Mouse (Mus musculus) forebrain, embryonic 14.5 days (tissue): ENCODE results near the gene Usp18. TPM values are rescaled to one million over a fixed set of nuclear protein-coding genes. Genes with fewer than 3 reads are reported as not detected.

Experiments used
- ATAC-seq: fragments of 200-750 bp; cut with Nextera tagmentation; 2 replicates; pipeline ENCODE4 v1.8.0; 2017; ENCODE audit warnings: mild to moderate bottlenecking, moderate library complexity
- DNase-seq: peaks from one replicate; pipeline ENCODE4 v3.0.0-alpha.2; 2015; ENCODE audit warnings: low spot score
- H3K27ac ChIP-seq: fragments of 300-500 bp; sonication (generic); 2 replicates; pipeline ENCODE4 v1.5.1; 2014; ENCODE audit warnings: low read depth, mild to moderate bottlenecking, control low read depth, low read length, moderate library complexity
- H3K27me3 ChIP-seq: fragments of 300-500 bp; sonication (generic); replicated peaks from 2 replicates; pipeline ENCODE4 v1.6.1; 2014; ENCODE audit warnings: low read length, control low read depth, mixed read lengths; ENCODE audit not compliant: control insufficient read depth, insufficient read depth
- H3K36me3 ChIP-seq: fragments of 300-500 bp; sonication (generic); 2 replicates; pipeline ENCODE4 v1.6.1; 2014; ENCODE audit warnings: low read length, control low read depth; ENCODE audit not compliant: control insufficient read depth, insufficient read depth
- H3K4me1 ChIP-seq: fragments of 300-500 bp; sonication (generic); 2 replicates; pipeline ENCODE4 v1.6.1; 2014; ENCODE audit warnings: antibody characterized with exemption, low read length, control low read depth; ENCODE audit not compliant: control insufficient read depth, insufficient read depth
- H3K4me2 ChIP-seq: fragments of 300-500 bp; sonication (generic); 2 replicates; pipeline ENCODE4 v1.6.1; 2014; ENCODE audit warnings: mild to moderate bottlenecking, control low read depth, low read length
- H3K4me3 ChIP-seq: fragments of 300-500 bp; sonication (generic); 2 replicates; pipeline ENCODE4 v1.5.1; 2014; ENCODE audit warnings: low read depth, low read length, control low read depth
- H3K9ac ChIP-seq: fragments of 300-500 bp; sonication (generic); 2 replicates; pipeline ENCODE4 v1.6.1; 2014; ENCODE audit warnings: mild to moderate bottlenecking, low read length, control low read depth, moderate library complexity
- H3K9me3 ChIP-seq: fragments of 300-500 bp; sonication (generic); replicated peaks from 2 replicates; pipeline ENCODE4 v1.6.1; 2016; ENCODE audit warnings: low read length, control low read depth, mixed read lengths; ENCODE audit not compliant: control insufficient read depth
- WGBS: fragments of 180-500 bp; shearing (Covaris S2); extraction: QIAGEN DNeasy Blood & Tissue Kit; methylation state at CpG from one replicate; pipeline ENCODE4 v1.1.7; 2014; 5-methylcytosine and 5-hydroxymethylcytosine counted together
- polyA plus RNA-seq: library from polyadenylated mRNA; unstranded; fragments of >200 nt; fragmentation: Nextera tagmentation; extraction: Ambion mirVana; gene quantifications from 2 replicates; pipeline ENCODE4 v1.2.1, GENCODE M21; 2014

The Usp18 gene
- polyA plus RNA-seq, 1 experiment from 2014 or later, result 0.76 TPM

DNA sequence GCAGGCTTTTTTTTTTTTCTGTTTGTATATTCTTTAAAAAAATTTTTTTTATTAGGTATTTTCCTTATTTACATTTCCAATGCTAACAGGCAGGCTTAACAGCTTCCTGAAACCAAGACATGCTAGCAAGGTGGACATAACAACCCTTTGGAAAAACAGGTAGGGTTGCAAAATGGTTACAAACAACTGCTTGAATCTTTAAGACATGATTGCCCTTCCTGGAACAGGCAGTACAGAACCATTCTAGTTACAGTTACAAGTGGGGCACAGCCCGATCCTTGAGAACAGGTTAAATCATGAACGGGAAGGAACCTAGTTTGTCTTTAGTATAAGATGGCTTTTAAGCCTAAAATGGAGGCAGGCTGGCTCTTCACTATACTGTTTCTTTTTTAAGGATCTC is 9.3 kb upstream of the Usp18 start:
- Histone ChIP-seq H3K9ac (no peak overlapping the region), H3K9me3 (no peaks in the 10 kb centered on the region), H3K4me2 (no peak overlapping the region), H3K36me3 (no peaks in the 10 kb centered on the region), H3K4me1 (no peaks in the 10 kb centered on the region), H3K27me3 (no peaks in the 10 kb centered on the region), H3K4me3 (no peak overlapping the region), H3K27ac (no peak overlapping the region)
- no peak for DNase-seq
- WGBS, result 92% methylated on average over 2 of the region's 2 CpGs
- ATAC-seq, result no peak

DNA sequence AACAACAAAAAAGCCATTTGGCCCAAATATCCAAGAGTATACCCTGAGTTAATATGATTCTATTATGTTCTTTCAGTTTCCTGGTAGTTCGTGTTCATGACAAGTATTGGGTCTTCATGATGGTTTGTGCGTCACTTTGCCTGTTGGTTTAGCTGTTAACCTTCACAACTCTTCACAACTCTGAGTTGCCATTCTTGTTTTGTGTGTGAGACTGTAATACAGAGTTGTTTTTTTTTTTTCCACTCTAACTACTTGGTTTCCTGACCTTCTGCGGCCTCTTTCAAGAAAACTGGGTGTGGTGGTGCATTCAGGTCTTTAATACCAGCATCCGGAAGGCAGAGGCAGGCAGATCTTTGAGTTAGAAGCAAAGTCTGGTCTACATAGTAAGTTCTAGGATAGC is 7.5 kb upstream of the Usp18 start:
- Histone ChIP-seq H3K4me1 (no peaks in the 10 kb centered on the region), H3K4me2 (no peak overlapping the region), H3K27ac (no peak overlapping the region), H3K4me3 (no peak overlapping the region), H3K9ac (no peak overlapping the region), H3K9me3 (no peaks in the 10 kb centered on the region), H3K36me3 (no peaks in the 10 kb centered on the region), H3K27me3 (no peaks in the 10 kb centered on the region)
- no peak for ATAC-seq
- WGBS, result 93% methylated on average over 4 of the region's 4 CpGs
- no peak for DNase-seq

DNA sequence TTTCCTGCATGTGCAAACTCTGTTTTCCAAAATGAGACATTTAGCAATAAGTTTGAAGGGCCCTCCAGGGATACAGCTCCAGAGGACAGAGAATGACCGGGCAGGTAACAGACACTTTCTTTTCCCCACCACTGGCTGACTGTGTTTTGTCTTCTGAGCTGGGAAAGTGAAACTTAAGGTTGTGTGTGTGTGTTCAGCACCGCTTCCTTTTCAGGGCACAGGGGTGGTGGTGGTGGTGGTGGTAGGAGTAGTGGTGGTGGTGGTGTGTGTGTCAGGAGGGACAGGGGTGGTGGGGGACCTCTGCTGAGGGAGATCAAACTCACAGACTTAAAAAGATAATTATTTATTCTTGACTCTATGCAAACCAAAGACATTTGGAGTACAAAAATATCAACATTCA is 3.9 kb upstream of the Usp18 start:
- 79% methylated on average over 2 of the region's 2 CpGs for WGBS
- ATAC-seq, result no peak
- Histone ChIP-seq H3K4me3 (no peak overlapping the region), H3K4me1 (peaks cover 3% of the 10 kb centered on the region; the same call in 1 of the 2 replicates), H3K36me3 (no peaks in the 10 kb centered on the region), H3K9ac (no peak overlapping the region), H3K27me3 (no peaks in the 10 kb centered on the region), H3K4me2 (no peak overlapping the region), H3K9me3 (no peaks in the 10 kb centered on the region), H3K27ac (no peak overlapping the region)
- DNase-seq, result no peak

DNA sequence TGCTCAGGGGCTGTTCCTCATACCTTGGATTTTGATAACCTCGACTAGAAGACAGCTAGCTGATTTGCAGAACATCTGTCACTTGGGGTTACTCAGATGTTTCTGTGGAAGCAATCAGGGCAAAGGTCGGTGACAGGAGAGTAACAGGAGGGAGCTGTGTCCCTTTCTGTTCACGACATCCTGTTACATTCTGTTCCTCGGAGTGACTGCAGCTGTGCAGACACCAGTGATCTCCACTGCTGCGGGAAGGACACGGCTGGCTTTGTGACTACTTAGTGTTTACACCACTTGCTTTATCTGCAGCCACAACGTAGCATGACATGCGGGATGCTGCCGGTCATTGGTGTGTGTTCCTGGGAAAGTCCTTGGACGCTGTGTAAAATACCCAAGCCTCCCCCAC is 2.5 kb upstream of the Usp18 start:
- peaks cover 3% of the 10 kb centered on the region; the same call in 1 of the 2 replicates for H3K4me1 ChIP-seq
- H3K4me2 ChIP-seq, result no peak overlapping the region
- no peaks in the 10 kb centered on the region for H3K36me3 ChIP-seq
- no peaks in the 10 kb centered on the region for H3K27me3 ChIP-seq
- no peak overlapping the region for H3K27ac ChIP-seq
- no peaks in the 10 kb centered on the region for H3K9me3 ChIP-seq
- ATAC-seq (no peak), DNase-seq (no peak)
- H3K4me3 ChIP-seq, result no peak overlapping the region
- 73% methylated on average over 10 of the region's 10 CpGs for WGBS
- H3K9ac ChIP-seq, result no peak overlapping the region

DNA sequence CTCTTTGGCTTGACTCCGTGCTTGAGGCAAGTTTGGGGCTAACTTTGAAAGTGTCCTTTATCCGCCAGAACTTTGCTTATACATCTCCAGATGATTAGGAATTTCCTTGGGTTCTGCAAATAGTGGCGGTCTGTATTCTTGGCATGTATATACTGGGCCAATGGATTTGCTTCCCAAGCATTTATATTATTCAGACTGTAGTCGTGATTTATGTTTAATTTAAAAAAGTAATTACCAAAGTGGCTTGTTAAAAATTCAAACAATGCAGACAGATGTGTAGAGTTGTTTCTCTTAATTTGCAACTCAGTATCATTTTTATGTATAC is 293 bp downstream of the Usp18 start:
- Histone ChIP-seq H3K9ac (peak overlapping the region; percentile 63), H3K4me3 (peak overlapping the region; percentile 48), H3K4me2 (peak overlapping the region; percentile 74), H3K27me3 (no peaks in the 10 kb centered on the region), H3K27ac (no peak overlapping the region), H3K4me1 (peaks cover 3% of the 10 kb centered on the region; the same call in 1 of the 2 replicates), H3K36me3 (no peaks in the 10 kb centered on the region), H3K9me3 (no peaks in the 10 kb centered on the region)
- ATAC-seq (peak; percentile 63), DNase-seq (no peak)
- WGBS, result 13% methylated on average over 4 of the region's 4 CpGs

DNA sequence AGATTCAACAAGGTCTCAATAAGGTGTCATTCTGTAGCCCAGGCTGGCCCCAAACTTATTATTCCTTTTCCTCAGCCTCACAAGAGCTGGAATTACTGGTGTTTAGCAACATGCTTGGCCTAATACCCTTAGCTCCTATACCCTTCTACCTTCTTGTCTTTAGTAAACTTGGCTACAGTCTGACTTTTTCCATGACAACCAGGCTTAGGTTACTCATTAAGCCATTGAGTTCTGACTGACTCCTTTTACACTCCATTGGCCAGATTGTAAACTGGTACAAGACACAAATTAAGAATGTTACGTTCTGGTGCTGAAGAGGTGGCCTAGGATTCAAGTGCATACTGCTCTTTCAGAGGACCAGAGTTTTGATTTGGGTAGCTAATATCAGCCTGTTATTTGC is 4.7 kb downstream of the Usp18 start:
- H3K4me3 ChIP-seq, result no peak overlapping the region
- H3K27me3 ChIP-seq, result no peaks in the 10 kb centered on the region
- no peaks in the 10 kb centered on the region for H3K36me3 ChIP-seq
- ATAC-seq (no peak), DNase-seq (no peak)
- no peak overlapping the region for H3K9ac ChIP-seq
- no peak overlapping the region for H3K27ac ChIP-seq
- no peaks in the 10 kb centered on the region for H3K9me3 ChIP-seq
- peaks cover 3% of the 10 kb centered on the region; the same call in 1 of the 2 replicates for H3K4me1 ChIP-seq
- WGBS, result 53% methylated on average over 1 of the region's 1 CpGs
- H3K4me2 ChIP-seq, result no peak overlapping the region

DNA sequence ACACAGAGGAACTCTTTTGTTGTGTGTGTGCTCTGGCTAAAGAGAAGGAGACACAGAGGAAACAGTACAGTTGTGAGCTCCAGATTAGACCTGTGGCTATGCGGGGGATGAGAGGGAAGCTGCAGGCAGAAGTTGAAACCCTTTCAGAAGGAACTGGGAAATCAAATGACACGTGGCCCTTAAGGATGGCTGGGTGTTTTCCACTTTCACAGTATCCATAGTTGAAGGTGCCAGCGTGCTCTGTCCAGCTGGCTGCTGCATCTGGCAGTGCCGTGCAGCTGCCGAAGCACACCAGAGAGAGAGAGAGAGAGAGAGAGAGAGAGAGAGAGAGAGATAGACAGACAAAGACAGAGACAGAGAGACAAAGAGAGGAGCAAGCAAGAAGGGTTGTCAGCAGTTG is 5.5 kb downstream of the Usp18 start:
- Histone ChIP-seq H3K27ac (no peak overlapping the region), H3K27me3 (no peaks in the 10 kb centered on the region), H3K4me3 (no peak overlapping the region), H3K9me3 (no peaks in the 10 kb centered on the region), H3K4me1 (no peaks in the 10 kb centered on the region), H3K9ac (no peak overlapping the region), H3K36me3 (no peaks in the 10 kb centered on the region), H3K4me2 (no peak overlapping the region)
- WGBS, result 62% methylated on average over 5 of the region's 5 CpGs
- ATAC-seq, result no peak
- no peak for DNase-seq

DNA sequence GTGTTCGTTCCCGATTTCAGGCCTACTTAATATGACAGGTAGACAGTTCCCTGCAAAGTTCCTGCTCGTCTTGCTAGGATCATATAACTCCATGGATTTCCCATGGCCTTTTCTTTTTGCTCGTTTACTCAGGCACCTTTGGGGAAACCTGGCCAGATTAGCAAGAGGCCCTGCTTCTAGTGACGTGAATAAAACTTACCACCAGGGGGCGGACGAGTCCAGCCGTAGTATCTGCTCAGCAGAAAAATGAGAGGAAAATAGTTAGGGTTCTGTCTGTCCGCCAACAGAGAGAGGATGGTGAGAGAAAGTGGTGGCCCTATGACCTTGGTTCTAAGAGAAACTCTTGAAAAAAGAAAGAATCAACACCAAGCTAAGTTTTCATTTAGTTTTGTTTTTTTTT is 14.8 kb downstream of the Usp18 start:
- no peak overlapping the region for H3K27ac ChIP-seq
- no peak overlapping the region for H3K4me2 ChIP-seq
- H3K9me3 ChIP-seq, result peaks cover 3% of the 10 kb centered on the region; the same call in 1 of the 2 replicates
- DNase-seq (peak; percentile 76), ATAC-seq (no peak)
- H3K4me3 ChIP-seq, result no peak overlapping the region
- 34% methylated on average over 9 of the region's 9 CpGs for WGBS
- H3K9ac ChIP-seq, result no peak overlapping the region
- no peaks in the 10 kb centered on the region for H3K27me3 ChIP-seq
- H3K4me1 ChIP-seq, result no peaks in the 10 kb centered on the region
- no peaks in the 10 kb centered on the region for H3K36me3 ChIP-seq

DNA sequence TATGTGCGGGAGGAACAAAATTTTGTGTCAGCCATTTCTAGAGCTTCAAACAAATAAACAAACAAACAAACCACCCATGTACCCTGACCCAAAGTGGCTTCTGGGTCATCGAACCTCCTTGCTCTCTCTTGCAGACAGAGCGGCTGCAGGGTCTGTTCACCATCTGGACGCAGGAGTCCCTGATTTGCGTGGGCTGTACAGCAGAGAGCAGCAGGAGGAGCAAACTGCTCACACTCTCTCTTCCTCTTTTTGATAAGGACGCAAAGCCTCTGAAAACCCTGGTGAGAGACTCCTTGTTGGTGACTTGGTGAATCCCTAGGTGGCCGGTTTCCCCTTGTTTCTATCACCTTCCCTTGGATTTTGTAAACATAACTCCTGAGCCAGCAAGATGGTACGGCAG is 15.5 kb downstream of the Usp18 start:
- ATAC-seq, result no peak
- no peak overlapping the region for H3K9ac ChIP-seq
- peaks cover 3% of the 10 kb centered on the region; the same call in 1 of the 2 replicates for H3K9me3 ChIP-seq
- H3K27me3 ChIP-seq, result no peaks in the 10 kb centered on the region
- no peaks in the 10 kb centered on the region for H3K36me3 ChIP-seq
- H3K4me3 ChIP-seq, result no peak overlapping the region
- H3K4me2 ChIP-seq, result no peak overlapping the region
- DNase-seq, result no peak
- 87% methylated on average over 8 of the region's 8 CpGs for WGBS
- no peak overlapping the region for H3K27ac ChIP-seq
- H3K4me1 ChIP-seq, result no peaks in the 10 kb centered on the region
